Mouse (Mus musculus) CD4-positive, CD25-positive, alpha-beta regulatory T cell, adult 4 months (primary cell): ENCODE measurements around the gene Actn4. TPM values are rescaled to one million over a fixed set of nuclear protein-coding genes. Genes with fewer than 3 reads are reported as not detected.
A peak's percentile ranks its signal among the peaks of the same experiment; 100 is the strongest.

Source experiments
- ATAC-seq: one replicate; pipeline ENCODE4 v1.8.0; 2017
- polyA plus RNA-seq, 2 experiments: library from polyadenylated mRNA; unstranded; fragments of 100-300 nt; shearing (Covaris generic); gene quantifications; one replicate each; pipeline ENCODE4 v1.2.1; 2017

Gene Actn4
- 100 to 1,000 TPM in 1 of 2 experiments, 10 to 100 TPM in 1; 82.6 to 106 TPM for polyA plus RNA-seq

DNA sequence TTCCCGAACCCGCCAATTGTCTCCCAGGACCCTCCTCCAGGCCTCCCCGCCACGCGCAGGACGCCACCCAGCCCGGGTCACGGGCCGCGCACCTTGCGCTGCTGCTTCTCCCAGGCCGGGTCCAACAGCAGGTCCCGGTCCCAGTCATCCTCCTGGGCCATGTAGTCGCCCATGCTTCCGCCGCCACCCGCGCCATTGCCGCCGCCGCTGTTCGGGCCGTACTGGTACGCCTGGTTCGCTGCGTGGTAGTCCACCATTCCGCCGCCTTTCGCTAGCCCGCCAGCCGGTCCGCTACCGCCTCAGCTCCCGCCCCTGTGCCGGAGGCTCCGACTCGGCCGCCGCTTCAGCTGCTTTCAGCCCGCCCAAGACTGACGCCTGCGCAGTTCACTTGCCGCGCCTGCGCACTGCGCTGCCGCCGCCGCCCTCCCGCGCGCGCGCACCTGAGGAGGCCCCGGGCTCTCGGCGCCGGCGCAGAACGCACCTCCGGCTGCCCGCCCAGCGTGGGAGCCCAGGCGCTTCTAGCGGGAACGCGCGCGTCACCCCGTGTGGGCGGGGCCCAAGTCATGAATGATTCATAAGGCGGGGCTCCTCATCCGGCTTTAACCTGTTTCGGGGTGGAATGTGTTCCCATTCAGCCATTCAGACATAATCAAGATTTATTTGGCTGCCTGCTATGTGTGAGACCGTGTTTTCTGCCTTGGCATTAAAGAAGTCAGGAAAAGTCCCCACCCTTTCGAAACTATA is at the start of gene Actn4:
Gene Actn4, minus strand, starts transcription at position 414 of the 744 bp plus-strand sequence.
- peak; percentile 95 for ATAC-seq

DNA sequence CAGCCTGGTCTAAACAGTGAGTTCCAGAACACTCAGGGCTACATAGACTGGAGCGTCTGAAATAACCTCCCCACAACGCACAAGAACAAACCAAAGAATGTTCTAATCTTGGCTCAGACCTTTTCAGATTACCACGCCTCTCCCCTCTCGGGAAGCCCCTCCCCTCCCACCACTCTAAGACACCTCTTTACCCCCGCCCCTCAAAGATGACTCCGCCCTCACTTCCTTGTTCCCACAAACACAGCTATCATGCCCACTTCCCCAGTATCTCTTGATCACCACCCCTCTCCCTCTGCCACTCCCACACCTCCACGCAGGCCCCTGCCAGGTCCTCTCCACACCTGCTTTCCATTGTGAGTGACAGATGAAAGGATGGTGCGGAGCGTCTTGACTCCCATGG is 46.6 kb upstream of the Actn4 start:
- ATAC-seq = no peak

DNA sequence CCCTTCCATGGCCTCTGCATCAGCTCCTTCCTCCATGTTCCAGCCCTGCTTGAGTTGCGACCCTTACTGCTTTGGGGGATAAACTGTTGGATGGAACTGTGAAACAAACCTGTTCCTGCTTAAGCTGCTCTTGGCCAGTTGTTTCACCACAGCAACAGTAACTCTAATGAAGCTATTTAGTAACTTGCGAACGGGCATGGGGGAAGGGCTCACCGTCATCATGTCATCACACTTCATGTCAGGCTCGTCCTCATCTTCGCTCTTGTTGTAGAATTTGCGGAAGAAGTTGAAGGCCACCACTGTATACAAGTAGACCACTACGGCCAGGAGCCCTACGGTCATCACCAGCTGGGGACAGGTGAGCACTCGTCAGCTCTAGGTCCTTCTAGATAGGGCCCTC is 46.0 kb upstream of the Actn4 start:
- no peak for ATAC-seq

DNA sequence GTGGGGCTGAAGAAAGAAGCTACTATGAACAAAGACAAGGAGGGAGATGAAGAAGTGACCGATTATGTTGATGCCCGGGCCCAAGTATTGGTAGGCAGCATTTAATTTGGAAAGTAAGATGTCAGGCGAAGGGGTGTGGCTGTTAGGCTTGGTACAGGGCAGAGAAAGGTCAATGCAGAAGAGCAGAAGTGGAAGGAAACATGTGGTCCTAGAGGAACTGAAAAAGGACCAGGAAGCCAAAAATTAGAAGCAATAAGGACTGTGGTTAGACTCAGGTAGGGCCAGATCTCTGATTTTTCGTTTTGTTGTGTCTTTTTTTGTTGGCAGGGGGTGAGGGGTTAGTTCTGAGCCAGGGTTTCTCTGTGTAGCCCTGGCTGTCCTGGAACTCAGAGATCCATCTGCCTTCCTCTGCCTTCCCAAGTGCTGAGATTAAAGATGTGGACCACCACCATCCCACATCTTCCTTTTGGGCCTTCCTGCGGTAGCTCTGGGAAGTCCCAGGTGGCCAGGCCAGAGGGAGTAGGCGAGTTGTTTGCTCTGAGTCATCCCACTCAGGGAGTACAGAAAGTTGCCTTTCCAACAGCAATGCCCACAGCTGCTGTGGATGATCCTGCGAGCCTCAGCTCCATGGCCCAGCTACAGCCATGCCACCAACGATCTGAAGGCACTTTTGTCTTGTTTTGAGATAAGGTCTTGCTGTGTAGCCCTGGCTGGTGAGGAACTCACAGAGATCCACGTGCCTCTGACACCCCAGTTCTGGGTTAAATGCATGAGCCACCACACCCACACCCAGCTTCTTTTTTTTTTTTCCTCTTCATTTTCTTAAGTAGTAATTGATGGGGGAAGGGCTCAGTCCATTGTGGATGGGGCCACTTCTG is 45.3 kb upstream of the Actn4 start:
- ATAC-seq = no peak

DNA sequence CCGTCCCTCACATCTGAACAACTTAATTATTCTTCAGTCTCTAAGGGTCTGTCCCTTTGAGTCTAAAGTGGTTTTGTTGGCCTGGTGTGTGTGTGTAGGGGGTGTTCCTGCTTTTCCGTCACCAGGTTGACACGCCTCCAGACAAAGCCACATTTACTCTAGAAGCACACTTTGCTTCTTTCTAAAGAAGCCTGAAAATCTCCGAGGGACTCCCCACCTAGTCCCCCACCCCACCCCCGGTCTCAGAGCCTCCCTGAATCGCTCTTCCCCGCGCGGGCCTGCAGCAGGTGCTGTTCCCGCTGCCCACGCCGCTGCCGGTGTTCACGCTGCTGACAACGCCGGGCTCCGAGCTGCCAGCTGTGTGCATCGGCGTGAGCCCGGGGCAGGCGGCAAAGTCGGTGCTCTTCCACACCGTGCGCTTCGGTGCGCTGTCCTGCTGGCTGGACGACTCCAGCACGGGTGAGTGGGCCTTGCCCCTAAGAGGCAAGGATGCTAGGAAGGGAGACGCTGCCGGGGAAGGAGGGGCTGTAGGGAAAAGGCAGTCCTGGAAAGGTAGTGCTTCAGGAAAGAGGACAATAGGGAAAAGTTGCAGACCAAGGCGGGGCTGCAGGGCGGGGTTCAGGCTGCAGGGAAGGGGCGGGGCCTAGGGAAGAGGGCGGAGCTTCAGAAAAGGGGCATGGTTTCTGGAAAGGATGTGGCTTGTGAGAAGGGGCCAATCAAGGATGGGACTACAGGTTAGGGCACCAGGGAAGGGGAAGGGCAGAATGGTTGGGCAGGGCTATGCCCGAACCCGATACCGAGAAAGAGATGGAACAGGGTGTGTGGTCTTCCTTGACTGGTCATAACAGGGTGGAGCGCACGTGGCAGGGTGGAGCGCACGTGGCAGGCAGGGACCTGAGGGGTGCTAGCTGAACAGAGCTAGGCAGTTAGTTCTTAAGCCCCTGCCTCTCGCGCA is 38.8 kb upstream of the Actn4 start:
- ATAC-seq = peak; percentile 86

DNA sequence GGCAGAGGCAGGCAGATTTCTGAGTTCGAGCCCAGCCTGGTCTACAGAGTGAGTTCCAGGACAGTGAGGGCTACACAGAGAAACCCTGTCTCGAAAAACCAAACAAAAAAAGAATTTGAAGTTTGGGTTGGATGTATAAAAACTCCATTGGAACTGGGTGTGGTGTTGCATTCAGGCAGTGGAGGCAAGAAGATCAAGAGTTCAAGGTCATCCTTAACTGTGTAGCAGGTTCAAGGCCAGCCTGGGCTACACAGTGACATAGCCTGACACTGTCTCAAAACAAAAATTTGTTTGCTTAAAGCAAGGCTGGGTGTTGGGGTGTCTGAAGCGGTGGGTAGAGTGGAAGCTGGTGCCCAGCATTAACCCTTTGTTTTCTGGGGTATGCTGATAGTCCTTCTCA is 31.3 kb upstream of the Actn4 start:
- no peak for ATAC-seq

DNA sequence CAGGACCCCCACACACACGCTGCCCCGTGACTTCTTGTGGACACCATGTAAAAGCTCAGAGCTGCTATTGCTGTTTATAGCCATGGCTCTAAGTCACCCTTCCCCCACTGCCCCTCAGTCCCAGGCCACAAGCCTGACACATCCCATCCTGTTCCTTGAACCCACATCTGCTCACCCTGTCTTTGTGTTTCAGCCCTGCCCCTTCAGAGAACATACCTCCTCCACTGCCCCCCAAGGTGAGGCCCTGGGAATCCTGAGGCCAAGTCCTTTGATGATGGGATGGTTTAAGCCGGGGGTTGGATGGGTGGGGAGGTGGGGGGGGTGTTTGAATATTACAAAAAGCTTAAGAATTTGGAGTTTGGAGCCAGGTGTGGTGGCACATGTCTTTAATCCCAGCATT is 30.9 kb upstream of the Actn4 start:
- ATAC-seq = no peak

DNA sequence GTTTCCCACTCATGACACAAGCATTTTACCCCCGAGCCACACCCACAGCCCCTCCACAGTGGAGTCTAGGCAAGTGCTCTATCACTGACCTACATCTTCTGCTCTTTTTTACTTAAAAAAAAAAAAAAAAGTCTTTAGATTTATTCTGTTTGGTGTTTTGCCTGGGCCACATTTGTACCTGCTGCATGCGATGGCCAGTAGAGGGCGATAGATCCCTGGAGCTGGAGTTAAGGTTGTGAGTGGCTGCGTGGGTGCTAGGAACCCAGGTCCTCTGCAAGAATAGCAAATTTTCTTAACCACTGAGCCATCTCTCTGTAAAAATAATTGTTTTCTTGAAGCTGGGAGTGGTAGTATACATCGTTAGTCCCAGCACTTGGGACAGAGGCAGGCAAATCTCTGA is 29.5 kb upstream of the Actn4 start:
- no peak for ATAC-seq

DNA sequence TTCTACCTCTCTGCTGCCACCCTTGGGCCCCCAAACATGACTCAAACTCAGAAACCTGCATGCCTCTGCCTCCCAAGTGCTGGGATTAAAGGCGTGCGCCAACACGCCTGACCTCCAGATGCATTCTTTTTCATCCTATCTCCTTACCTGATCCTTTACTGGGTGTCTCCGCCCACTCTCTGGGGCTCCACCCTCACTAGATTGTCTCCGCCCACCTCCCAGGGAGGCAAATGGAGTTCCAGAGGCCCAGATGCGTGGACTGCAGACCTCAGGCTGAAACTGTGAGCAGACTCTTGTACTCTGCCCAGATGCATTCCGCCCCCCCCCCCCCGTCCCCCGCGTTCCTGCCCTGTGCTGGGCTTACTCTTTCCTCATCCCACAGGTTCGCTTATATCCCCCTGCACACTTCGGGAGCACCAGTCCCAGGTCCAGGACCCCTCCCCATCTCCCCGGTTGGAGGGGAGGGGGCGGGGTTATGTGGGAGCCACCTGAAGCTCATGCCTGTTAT is 28.7 kb upstream of the Actn4 start:
- ATAC-seq = no peak

DNA sequence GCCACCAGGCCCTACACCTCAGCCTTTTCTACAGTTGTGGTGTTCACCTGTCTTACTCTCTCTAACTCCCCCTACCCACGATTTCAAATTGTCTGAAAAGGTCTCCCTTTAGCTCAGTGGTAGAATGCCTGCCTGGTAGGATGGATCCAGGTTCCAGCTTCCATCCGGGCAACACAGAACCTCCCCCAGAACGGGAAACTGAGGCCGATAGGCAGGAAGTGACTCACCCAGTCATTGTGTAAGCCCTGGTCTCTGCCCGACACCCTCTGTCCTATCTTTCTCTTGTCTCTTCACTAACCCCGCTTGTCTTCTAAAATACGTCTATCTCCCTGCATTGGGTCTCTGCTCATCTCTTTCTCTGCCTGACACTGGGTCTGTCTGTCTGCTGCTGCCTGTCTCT is 23.1 kb upstream of the Actn4 start:
- ATAC-seq = no peak

DNA sequence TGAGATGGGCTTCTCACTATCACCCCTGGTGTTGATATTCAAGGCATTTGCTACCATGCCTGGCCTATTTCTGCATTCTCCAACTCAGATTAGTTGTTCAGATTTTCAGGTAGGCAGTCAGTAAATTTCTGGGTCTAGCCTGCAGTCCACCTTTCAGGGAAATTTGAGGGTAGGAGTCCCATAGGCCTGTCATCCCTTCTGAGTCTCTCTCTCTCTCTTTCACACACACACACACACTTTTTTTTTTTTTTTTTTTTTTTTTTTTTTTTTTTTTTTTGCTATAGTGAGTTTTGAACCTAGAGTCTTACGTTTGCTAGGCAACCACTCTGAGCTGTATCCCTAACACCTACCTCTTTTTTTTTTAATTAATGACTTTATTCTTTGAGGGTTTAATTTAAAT is 22.3 kb upstream of the Actn4 start:
- no peak for ATAC-seq

DNA sequence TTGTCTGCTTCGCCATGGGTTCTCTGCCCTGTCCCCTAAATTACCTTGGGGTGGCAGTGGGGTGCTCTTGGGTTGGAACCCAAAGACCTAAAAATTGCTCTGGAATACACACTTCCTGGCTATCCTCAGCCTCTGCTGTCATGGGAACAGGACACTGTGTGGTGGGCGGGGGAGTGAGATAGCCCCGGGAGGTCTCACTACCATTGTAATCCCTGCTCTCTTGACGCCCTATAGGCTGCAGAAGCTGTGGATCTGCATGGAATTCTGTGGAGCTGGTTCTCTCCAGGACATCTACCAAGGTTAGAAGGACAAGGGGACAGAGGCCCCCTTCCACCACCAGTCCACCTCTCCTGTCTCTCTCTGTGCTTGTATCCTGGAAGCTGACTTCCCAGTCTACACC is 21.7 kb upstream of the Actn4 start:
- no peak for ATAC-seq

DNA sequence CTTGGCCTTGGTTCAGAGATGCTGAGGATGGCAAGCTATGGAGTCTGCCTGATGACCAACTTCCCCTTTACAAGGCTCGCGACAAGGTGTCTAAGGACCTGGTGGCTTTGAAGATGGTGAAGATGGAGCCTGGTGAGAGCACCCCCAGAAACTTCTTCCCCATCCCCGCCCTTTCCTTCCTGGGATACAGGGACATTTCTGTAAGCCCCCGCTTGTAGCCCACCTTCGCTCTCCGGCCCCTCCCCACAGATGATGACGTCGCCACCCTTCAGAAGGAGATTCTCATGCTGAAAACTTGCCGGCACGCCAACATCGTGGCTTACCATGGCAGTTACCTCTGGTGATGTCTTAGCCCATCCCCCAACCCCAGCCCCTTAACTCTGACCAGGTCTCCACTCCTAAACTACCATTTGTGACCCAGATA is 21.0 kb upstream of the Actn4 start:
- ATAC-seq = no peak

DNA sequence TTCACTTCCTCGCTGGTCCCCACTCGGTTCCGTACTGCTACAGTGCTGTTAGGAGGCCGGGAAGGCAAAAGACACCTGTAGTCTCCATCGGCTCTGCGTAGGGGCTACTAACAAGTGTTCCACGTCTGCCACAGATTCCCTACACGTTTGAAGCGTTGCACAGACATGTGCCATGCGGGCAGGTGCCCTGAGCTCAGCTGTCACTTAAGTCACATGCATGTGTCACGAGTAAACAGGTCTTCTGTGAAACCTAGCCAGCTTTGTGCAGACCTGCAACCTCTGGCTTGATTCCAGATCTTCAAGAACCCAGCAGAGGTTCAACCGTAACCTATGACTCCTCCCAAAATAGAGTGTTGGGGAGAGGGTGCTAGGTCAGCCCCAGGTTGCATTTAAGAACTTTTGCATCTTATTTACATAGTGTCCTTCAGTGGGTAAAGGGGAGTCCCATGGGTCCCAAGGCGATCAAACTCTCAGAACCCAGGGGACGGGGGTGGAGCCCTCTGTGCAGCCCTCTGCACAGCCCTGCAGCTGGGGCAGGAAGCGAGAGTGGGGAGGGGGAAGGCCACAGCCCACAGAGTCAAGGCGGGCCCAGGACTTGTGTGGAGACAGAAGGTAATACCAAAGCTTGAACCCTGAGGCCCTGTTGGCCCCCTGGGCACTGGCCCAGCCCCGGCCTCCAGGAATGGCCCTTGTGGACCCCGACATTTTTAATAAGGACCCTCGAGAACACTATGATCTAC is 20.3 kb upstream of the Actn4 start:
- ATAC-seq = peak; percentile 76

DNA sequence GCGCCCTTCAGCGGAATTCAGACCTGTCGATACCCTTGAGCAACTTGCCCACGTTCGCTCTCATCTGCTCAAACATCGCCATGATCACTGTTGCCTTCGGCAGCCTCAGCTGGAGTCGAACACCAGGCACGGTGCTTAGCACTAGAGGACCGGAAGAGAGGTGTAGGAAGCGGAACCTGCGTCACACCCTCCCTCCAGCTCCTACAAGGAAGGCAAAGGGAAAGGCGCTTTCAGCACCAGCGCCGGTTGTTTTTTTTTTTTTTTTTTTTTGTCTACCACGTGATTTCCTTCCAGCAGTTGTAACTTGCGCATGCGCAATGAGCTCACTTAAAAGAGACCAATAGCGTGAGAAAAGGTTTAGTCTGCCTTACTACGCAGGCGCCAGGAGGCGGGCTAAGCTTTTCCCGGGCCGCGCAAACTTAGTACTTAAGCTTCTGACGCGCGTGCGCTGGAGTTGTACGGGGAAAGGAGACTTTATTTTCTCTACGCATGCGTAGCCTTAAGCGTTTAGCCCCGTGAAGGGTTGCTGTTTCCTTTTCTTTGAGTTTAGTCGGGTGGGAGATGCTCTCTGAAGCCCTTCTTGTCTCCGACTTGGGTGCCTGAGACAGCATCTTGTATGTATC is 19.6 kb upstream of the Actn4 start, which contains the start of the genes Eif3k and Map4k1:
Gene Eif3k, minus strand, starts transcription at position 214 of the 623 bp plus-strand sequence.
Gene Map4k1, plus strand, starts transcription at position 400 of the 623 bp plus-strand sequence.
- peak; percentile 83 for ATAC-seq

DNA sequence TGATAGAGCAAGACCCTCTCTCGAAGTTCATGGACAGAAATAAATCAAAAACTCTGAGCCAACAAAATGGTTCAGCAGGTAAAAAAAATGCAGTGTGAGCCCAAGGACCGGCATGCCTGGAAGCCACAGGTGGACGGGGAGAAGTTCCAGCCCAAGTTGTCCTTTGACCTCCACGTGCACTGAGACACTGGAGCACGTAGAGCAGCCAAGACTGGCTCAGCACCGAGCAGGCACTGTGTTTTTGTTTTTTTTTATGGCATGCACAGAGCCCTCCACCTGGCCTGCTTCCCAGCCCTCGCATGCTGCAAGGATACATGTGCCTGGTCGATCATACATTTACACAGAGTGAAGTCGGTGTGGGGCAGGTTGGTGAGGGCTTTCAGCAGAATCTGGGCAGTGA is 15.4 kb upstream of the Actn4 start:
- no peak for ATAC-seq

DNA sequence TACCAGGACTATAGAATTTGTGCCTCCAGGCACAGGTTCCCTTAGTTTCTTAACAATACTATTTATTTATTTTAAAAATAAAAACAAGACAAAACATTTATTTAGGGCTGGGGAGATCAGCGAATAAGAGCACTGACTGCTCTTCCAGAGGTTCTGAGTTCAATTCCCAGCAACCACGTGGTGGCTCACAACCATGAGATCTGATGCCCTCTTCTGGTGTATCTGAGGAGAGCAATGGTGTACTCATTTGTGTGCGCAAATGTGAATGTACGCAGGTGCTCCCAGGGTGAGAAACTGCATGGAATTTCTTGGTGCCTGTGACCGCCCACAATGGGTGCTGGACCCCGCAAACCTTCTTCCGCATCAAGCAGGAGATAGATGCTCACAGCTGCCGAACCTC is 10.9 kb upstream of the Actn4 start:
- no peak for ATAC-seq

DNA sequence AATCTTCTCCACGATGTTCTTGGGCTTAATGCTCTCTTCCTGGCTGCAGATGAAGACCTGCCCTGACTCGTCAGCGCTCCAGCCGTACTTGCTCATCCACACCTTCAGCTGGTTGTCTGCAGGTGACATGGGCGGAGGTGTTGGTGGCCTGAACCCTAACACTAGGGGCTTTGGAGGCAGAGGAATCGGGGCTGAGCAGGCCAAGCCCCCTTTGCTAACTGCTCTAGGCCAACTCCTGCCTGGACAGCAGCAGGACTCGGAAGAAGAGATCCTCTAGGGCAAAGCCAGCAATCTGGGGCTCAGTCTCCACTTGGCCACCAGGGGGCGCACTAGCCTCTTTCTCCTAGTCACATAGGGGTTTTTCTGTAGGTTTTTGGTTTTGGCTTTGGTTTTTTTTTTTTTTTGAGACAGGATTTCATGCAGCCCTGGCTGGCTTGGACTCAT is 10.4 kb upstream of the Actn4 start:
- peak; percentile 74 for ATAC-seq

DNA sequence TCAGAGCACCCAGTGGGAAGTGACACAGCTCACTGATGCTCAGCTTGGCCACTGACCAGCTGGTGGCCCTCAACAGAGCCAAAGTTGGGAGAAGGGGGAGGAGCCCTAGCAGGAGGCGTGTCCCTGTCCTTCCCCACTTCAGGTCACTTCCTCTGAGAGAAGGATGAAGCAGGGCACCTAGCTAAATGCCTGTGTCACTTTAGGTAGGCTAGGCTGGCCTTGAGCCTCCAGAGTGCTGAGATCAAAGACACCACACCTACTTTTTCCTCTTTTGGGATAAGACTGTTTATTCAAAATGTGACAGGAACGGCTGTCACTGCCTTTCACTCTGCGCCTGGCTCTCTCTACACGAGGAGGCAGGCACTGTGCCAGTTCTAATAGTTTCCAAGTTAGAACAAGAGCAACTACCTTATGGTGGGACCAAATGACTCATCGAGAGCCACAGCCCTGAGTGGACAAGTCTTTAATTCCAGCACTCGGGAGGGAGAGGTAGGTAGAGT is 9.7 kb upstream of the Actn4 start:
- no peak for ATAC-seq

DNA sequence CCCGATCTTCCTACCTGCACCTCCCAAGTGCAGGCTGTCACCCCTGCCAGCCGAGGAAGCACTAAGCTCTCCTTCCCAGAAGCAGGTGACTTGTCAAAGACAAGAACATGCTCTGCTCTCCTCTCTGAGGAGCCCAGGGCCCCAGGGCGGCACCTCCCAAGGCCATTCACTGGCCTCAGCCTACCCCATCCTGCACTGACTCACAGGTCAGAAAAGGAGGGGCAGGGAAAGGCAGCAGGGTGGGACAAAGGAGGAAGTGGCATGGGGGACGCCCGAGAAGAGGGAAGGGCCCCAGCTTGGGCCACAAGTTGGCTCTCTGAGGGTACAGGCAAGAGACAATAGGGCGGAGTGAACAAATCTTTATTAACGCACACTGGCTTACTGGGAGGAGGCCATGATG is 8.9 kb upstream of the Actn4 start:
- no peak for ATAC-seq
